Mouse (Mus musculus): ENCODE results near the gene Far1.
A peak's percentile ranks its signal among the peaks of the same experiment; 100 is the strongest.

Far1 gene

GRCm38 (mm10) chr7:113513286-113513962, at the start of gene Far1:
Gene Far1 (plus strand): TSS chr7:113513834.
- DNase-seq = peak; percentile 99

GRCm38 (mm10) chr7:113468345-113468744, 45.3 kb upstream of the Far1 start:
- no peak for DNase-seq

- DNase-seq = no peak
These were observed 43.0 kb upstream of the Far1 start for GRCm38 (mm10) chr7:113470671-113471070.

- DNase-seq = no peak
These were observed 42.0 kb upstream of the Far1 start for GRCm38 (mm10) chr7:113471653-113472052.

- DNase-seq = no peak
These were observed 17.8 kb upstream of the Far1 start for GRCm38 (mm10) chr7:113495792-113496191.

- DNase-seq = no peak
These were observed 15.2 kb upstream of the Far1 start for GRCm38 (mm10) chr7:113498413-113498812.

GRCm38 (mm10) chr7:113499821-113500220, 13.8 kb upstream of the Far1 start:
- no peak for DNase-seq

GRCm38 (mm10) chr7:113502453-113502852, 11.2 kb upstream of the Far1 start:
- no peak for DNase-seq

GRCm38 (mm10) chr7:113505047-113505446, 8.6 kb upstream of the Far1 start:
- DNase-seq = no peak

- DNase-seq = no peak
These were observed 8.1 kb upstream of the Far1 start for GRCm38 (mm10) chr7:113505516-113506045.

- DNase-seq = peak; percentile 41
These were observed 5.8 kb upstream of the Far1 start for GRCm38 (mm10) chr7:113507846-113508245.

- no peak for DNase-seq
These were observed 2.2 kb upstream of the Far1 start for GRCm38 (mm10) chr7:113511396-113511795.

GRCm38 (mm10) chr7:113512527-113513285, 928 bp upstream of the Far1 start:
- DNase-seq = peak; percentile 8

GRCm38 (mm10) chr7:113513963-113514649, 472 bp downstream of the Far1 start:
- DNase-seq = no peak

- DNase-seq = no peak
These were observed 2.2 kb downstream of the Far1 start for GRCm38 (mm10) chr7:113515831-113516230.

- no peak for DNase-seq
These were observed 4.8 kb downstream of the Far1 start for GRCm38 (mm10) chr7:113518419-113518818.

- no peak for DNase-seq
These were observed 5.3 kb downstream of the Far1 start for GRCm38 (mm10) chr7:113518961-113519360.

- DNase-seq = no peak
These were observed 29.5 kb downstream of the Far1 start for GRCm38 (mm10) chr7:113543158-113543557.

GRCm38 (mm10) chr7:113551742-113552463, 38.3 kb downstream of the Far1 start:
- DNase-seq = no peak

GRCm38 (mm10) chr7:113552508-113552907, 38.9 kb downstream of the Far1 start:
- no peak for DNase-seq

- no peak for DNase-seq
These were observed 42.5 kb downstream of the Far1 start for GRCm38 (mm10) chr7:113556138-113556537.

GRCm38 (mm10) chr7:113566892-113567291, 53.3 kb downstream of the Far1 start:
- no peak for DNase-seq

- DNase-seq = no peak
These were observed 57.5 kb downstream of the Far1 start for GRCm38 (mm10) chr7:113571121-113571520.

Measured in kidney, postnatal 10 days (tissue).